Mouse (Mus musculus): ENCODE measurements around the gene Scyl2.

DNA sequence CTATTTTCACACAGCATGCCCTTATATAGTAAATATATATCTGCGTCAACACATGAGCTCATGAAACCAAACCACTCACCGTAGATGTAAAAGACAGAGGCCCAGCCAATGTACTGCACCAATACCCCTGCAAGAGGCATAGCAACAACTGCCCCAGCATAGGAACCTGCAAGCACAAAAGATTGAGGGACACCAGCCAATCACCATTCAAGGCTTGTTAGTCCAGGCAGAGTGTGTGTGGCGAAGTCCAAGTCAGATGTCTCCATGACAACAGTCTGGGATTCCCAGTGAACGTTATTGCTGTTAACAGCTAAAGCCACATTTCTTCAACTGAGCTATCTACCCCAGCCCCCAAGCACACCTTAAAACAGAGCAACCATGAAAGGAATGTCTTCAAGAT is 93.3 kb downstream of the Scyl2 start:
- TF ChIP-seq RAD21 (IDR thresholded peaks at IDR 0.05; ENCODE audit: low read depth, low read length), result no peak
- TF ChIP-seq CHD1 (IDR thresholded peaks at IDR 0.05; ENCODE audit: low read depth, low read length), result no peak
- TF ChIP-seq RCOR1 (conservative IDR thresholded peaks at IDR 0.05; ENCODE audit: low read depth, low read length), result no peak
- no peak for TF ChIP-seq CTCF (conservative IDR thresholded peaks at IDR 0.05 in 1 of 2, IDR thresholded peaks at IDR 0.05 in 1 of 2; ENCODE audit: low read depth in 2 of 2, low read length in 2 of 2)
- TF ChIP-seq TBP (conservative IDR thresholded peaks at IDR 0.05; ENCODE audit: low read depth, low read length), result no peak
- no peak for TF ChIP-seq POLR2A (IDR thresholded peaks at IDR 0.05; ENCODE audit: low read depth, low read length)
- TF ChIP-seq MYC (IDR thresholded peaks at IDR 0.05; ENCODE audit: low read depth, low read length), result no peak
- TF ChIP-seq MXI1 (IDR thresholded peaks at IDR 0.05; ENCODE audit: low read depth, low read length), result no peak
- TF ChIP-seq UBTF (IDR thresholded peaks at IDR 0.05; ENCODE audit: low read depth, low read length), result no peak
- TF ChIP-seq EP300 (IDR thresholded peaks at IDR 0.05; ENCODE audit: low read length), result no peak
- no peak for TF ChIP-seq TCF12 (IDR thresholded peaks at IDR 0.05; ENCODE audit: low read depth, low read length)
- no peak for TF ChIP-seq USF1 (IDR thresholded peaks at IDR 0.05; ENCODE audit: low read depth, low read length)
- TF ChIP-seq IRF4 (IDR thresholded peaks at IDR 0.05; ENCODE audit: low read depth, low read length), result no peak
